Mouse (Mus musculus): Measurements from ENCODE around the gene Map3k3. TPM values are rescaled to one million over a fixed set of nuclear protein-coding genes. Genes with fewer than 3 reads are reported as not detected.

Gene Map3k3
- polyA plus RNA-seq, 1 experiment from 2014 or later: 17.6 TPM

DNA sequence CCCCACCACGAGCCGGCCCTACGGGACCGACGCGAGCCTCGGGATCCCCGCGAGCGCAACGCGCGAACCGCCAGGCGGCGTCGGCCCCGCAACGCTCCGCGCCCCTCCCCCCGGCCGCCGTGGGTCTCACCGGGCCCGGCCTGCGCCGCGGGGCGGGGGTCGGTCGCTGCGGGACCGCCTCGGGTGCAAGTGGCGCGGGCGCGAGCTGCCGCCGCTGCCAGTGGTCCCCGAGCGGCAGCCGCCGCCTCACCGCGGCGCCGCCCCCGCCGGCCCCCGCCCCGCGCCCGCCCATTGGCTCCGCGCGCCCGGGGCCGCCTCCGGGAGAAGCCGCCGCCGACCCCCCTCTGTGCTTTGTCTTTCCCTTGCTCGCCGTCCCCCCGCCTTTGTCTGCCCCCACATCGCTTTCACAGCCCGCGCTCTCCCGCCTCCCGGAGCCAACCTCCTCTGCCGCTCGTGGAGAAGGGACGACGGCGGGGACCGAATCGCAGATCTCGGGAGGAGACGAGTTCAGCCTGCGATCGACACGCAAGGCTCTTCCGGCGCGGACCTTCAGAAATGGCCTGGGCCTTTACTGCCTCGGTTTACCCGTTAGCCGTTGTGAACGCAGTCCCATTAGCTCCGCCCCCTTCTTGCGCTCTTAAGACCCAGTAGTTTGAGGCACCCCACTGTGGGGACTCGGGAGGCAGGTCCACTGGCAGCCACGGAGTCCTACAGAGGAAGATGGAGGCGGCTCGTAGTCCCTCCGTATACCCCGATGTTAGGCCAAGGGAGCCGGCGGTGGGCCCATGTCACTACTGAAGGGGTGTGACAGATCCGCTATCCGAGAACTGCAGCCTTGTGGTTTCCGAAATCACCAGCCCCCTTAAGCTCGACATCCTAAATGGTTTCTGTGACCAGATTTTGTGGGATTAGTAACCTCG, 75.8 kb downstream of the Map3k3 start:
- Histone ChIP-seq H3K9ac (ENCODE audit: low read length) (peak overlapping the region; percentile 92), H3K9me3 (replicated peaks; ENCODE audit: control insufficient read depth, low read length) (no peaks in the 10 kb centered on the region), H3K27ac (ENCODE audit: low read length) (peak overlapping the region; percentile 92), H3K36me3 (ENCODE audit: control insufficient read depth, insufficient read depth) (peaks cover 16% of the 10 kb centered on the region), H3K27me3 (ENCODE audit: control insufficient read depth, insufficient read depth, low read length) (no peaks in the 10 kb centered on the region), H3K4me1 (ENCODE audit: control insufficient read depth, insufficient read depth, low read length) (peaks cover 16% of the 10 kb centered on the region), H3K4me2 (ENCODE audit: low read depth, low read length) (peak overlapping the region; percentile 89), H3K4me3 (ENCODE audit: low read length) (peak overlapping the region; percentile 73)
- WGBS: under 1% methylated on average over 85 of the region's 106 CpGs
- ATAC-seq (replicated peaks; ENCODE audit: extremely low read depth, insufficient read depth, low FRiP score): peak; percentile 78

GRCm38 (mm10) chr11:106160841-106161721, 76.7 kb downstream of the Map3k3 start, which contains the start of the genes Gm10840 and Limd2:
Gene Gm10840, plus strand, starts transcription at chr11:106160850.
Gene Limd2, minus strand, starts transcription at chr11:106160860.
- Histone ChIP-seq H3K4me1 (ENCODE audit: control insufficient read depth, insufficient read depth, low read length) (peaks cover 16% of the 10 kb centered on the region), H3K4me2 (ENCODE audit: low read depth, low read length) (peak within 1 kb of the TSS; percentile 89), H3K9me3 (replicated peaks; ENCODE audit: control insufficient read depth, low read length) (no peaks in the 10 kb centered on the region), H3K27ac (ENCODE audit: low read length) (peak within 1 kb of the TSS; percentile 92), H3K4me3 (ENCODE audit: low read length) (peak within 1 kb of the TSS; percentile 73), H3K27me3 (ENCODE audit: control insufficient read depth, insufficient read depth, low read length) (no peaks in the 10 kb centered on the region), H3K36me3 (ENCODE audit: control insufficient read depth, insufficient read depth) (peaks cover 18% of the 10 kb centered on the region), H3K9ac (ENCODE audit: low read length) (peak within 1 kb of the TSS; percentile 92)
- peak; percentile 10; the same call in 1 of the 2 replicates for ATAC-seq (replicated peaks; ENCODE audit: extremely low read depth, insufficient read depth, low FRiP score)
- 33% methylated on average over 22 of the region's 22 CpGs for WGBS

- Histone ChIP-seq H3K27ac (ENCODE audit: low read length) (no peak overlapping the region), H3K27me3 (ENCODE audit: control insufficient read depth, insufficient read depth, low read length) (no peaks in the 10 kb centered on the region), H3K4me3 (ENCODE audit: low read length) (no peak overlapping the region), H3K36me3 (ENCODE audit: control insufficient read depth, insufficient read depth) (peaks cover 16% of the 10 kb centered on the region), H3K4me1 (ENCODE audit: control insufficient read depth, insufficient read depth, low read length) (peaks cover 16% of the 10 kb centered on the region), H3K4me2 (ENCODE audit: low read depth, low read length) (no peak overlapping the region), H3K9me3 (replicated peaks; ENCODE audit: control insufficient read depth, low read length) (no peaks in the 10 kb centered on the region), H3K9ac (ENCODE audit: low read length) (no peak overlapping the region)
- no peak for ATAC-seq (replicated peaks; ENCODE audit: extremely low read depth, insufficient read depth, low FRiP score)
- 78% methylated on average over 2 of the region's 2 CpGs for WGBS
Observed at GRCm38 (mm10) chr11:106162237-106162636, 77.8 kb downstream of the Map3k3 start.

GRCm38 (mm10) chr11:106163546-106163945, 79.1 kb downstream of the Map3k3 start:
- peak overlapping the region; percentile 62 for H3K27ac ChIP-seq (ENCODE audit: low read length)
- peaks cover 12% of the 10 kb centered on the region for H3K4me1 ChIP-seq (ENCODE audit: control insufficient read depth, insufficient read depth, low read length)
- H3K9ac ChIP-seq (ENCODE audit: low read length): no peak overlapping the region
- H3K36me3 ChIP-seq (ENCODE audit: control insufficient read depth, insufficient read depth): peaks cover 22% of the 10 kb centered on the region
- H3K4me3 ChIP-seq (ENCODE audit: low read length): no peak overlapping the region
- 75% methylated on average over 4 of the region's 4 CpGs for WGBS
- no peaks in the 10 kb centered on the region for H3K9me3 ChIP-seq (replicated peaks; ENCODE audit: control insufficient read depth, low read length)
- ATAC-seq (replicated peaks; ENCODE audit: extremely low read depth, insufficient read depth, low FRiP score): no peak
- H3K27me3 ChIP-seq (ENCODE audit: control insufficient read depth, insufficient read depth, low read length): no peaks in the 10 kb centered on the region
- no peak overlapping the region for H3K4me2 ChIP-seq (ENCODE audit: low read depth, low read length)

DNA sequence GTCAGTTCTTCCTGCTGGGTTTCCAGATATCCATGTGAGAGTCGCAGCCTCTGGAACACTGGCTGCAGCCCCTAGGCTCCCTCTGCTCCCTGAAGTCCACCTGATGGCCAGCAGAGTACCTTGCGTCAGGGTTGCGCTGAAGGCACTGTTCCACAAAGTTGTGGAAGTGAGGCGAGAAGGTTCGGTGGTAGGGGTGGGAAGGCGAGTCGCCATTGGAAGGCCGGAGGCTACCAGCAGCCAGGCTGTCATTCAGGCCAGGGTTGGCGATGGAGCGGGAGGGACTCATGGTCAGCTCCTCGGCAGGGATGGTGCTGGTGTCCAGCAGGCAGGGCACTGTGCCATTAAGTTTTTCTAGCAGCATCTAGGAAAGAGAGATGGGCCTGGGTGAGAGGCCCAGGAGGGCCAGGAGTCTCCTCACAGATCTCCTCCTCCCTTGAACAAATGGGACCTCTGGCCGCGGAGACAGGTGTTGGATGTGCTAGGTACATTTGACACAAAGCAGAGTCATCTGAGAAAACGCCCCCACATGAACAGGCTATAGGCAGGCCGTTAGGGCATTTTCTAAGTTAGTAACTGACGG, 80.3 kb downstream of the Map3k3 start:
- peaks cover 22% of the 10 kb centered on the region for H3K36me3 ChIP-seq (ENCODE audit: control insufficient read depth, insufficient read depth)
- no peak for ATAC-seq (replicated peaks; ENCODE audit: extremely low read depth, insufficient read depth, low FRiP score)
- H3K9me3 ChIP-seq (replicated peaks; ENCODE audit: control insufficient read depth, low read length): no peaks in the 10 kb centered on the region
- H3K27me3 ChIP-seq (ENCODE audit: control insufficient read depth, insufficient read depth, low read length): no peaks in the 10 kb centered on the region
- no peak overlapping the region for H3K4me3 ChIP-seq (ENCODE audit: low read length)
- 87% methylated on average over 16 of the region's 16 CpGs for WGBS
- no peak overlapping the region for H3K9ac ChIP-seq (ENCODE audit: low read length)
- H3K4me2 ChIP-seq (ENCODE audit: low read depth, low read length): no peak overlapping the region
- no peak overlapping the region for H3K27ac ChIP-seq (ENCODE audit: low read length)
- H3K4me1 ChIP-seq (ENCODE audit: control insufficient read depth, insufficient read depth, low read length): peaks cover 11% of the 10 kb centered on the region

DNA sequence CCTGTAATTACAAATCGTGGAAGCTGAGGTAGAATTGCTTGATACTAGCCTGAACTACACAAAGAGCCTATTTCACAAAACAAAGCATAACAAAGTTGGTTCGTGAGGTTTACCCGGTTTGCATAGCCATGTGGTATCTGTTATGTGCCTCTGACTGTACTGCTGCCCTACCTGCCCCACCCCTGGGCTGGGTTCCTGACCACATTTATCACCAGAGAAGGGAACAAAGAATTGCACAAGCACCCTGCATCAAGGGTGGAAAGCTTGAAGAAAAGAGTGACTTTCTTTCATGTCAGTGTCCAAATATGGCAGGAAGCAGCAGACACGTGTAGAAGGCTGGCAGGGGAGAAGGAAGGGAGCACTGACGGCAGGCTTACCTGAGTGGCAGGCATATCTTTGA, 83.0 kb downstream of the Map3k3 start:
- 75% methylated on average over 5 of the region's 5 CpGs for WGBS
- Histone ChIP-seq H3K9me3 (replicated peaks; ENCODE audit: control insufficient read depth, low read length) (no peaks in the 10 kb centered on the region), H3K27me3 (ENCODE audit: control insufficient read depth, insufficient read depth, low read length) (no peaks in the 10 kb centered on the region), H3K4me2 (ENCODE audit: low read depth, low read length) (no peak overlapping the region), H3K4me3 (ENCODE audit: low read length) (no peak overlapping the region), H3K4me1 (ENCODE audit: control insufficient read depth, insufficient read depth, low read length) (no peaks in the 10 kb centered on the region), H3K36me3 (ENCODE audit: control insufficient read depth, insufficient read depth) (peaks cover 22% of the 10 kb centered on the region), H3K27ac (ENCODE audit: low read length) (peak overlapping the region; percentile 24; the same call in 1 of the 2 replicates), H3K9ac (ENCODE audit: low read length) (no peak overlapping the region)
- no peak for ATAC-seq (replicated peaks; ENCODE audit: extremely low read depth, insufficient read depth, low FRiP score)

GRCm38 (mm10) chr11:106170807-106171206, 86.4 kb downstream of the Map3k3 start:
- no peak overlapping the region for H3K27ac ChIP-seq (ENCODE audit: low read length)
- no peaks in the 10 kb centered on the region for H3K9me3 ChIP-seq (replicated peaks; ENCODE audit: control insufficient read depth, low read length)
- no peak for ATAC-seq (replicated peaks; ENCODE audit: extremely low read depth, insufficient read depth, low FRiP score)
- H3K4me3 ChIP-seq (ENCODE audit: low read length): no peak overlapping the region
- H3K9ac ChIP-seq (ENCODE audit: low read length): no peak overlapping the region
- WGBS: 79% methylated on average over 7 of the region's 7 CpGs
- H3K27me3 ChIP-seq (ENCODE audit: control insufficient read depth, insufficient read depth, low read length): no peaks in the 10 kb centered on the region
- no peak overlapping the region for H3K4me2 ChIP-seq (ENCODE audit: low read depth, low read length)
- peaks cover 16% of the 10 kb centered on the region for H3K36me3 ChIP-seq (ENCODE audit: control insufficient read depth, insufficient read depth)
- no peaks in the 10 kb centered on the region for H3K4me1 ChIP-seq (ENCODE audit: control insufficient read depth, insufficient read depth, low read length)

DNA sequence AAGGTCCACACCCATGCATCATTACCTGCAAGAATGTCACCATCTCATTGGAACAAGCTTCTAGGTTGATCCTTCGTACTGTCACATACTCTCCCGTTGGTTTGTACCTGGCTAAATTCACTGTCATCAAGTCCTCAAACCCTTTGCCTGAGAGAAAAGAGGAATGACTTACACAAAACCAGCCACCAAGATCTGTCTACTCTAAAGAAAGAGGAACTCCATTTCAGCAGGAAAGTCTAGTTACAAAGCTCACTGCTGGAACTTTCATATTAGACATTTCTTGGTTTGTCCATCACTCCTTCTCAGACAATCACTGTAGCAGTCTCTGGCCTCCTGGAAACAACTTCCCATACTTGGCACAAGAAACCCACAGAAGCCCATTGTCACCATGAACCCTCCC, 88.8 kb downstream of the Map3k3 start:
- Histone ChIP-seq H3K4me3 (ENCODE audit: low read length) (no peak overlapping the region), H3K9me3 (replicated peaks; ENCODE audit: control insufficient read depth, low read length) (no peaks in the 10 kb centered on the region), H3K36me3 (ENCODE audit: control insufficient read depth, insufficient read depth) (0 out of 2 replicates have a peak, but pooled peaks cover 4% of the 10 kb centered on the region), H3K27me3 (ENCODE audit: control insufficient read depth, insufficient read depth, low read length) (no peaks in the 10 kb centered on the region), H3K4me1 (ENCODE audit: control insufficient read depth, insufficient read depth, low read length) (no peaks in the 10 kb centered on the region), H3K27ac (ENCODE audit: low read length) (no peak overlapping the region), H3K4me2 (ENCODE audit: low read depth, low read length) (no peak overlapping the region), H3K9ac (ENCODE audit: low read length) (no peak overlapping the region)
- WGBS: 86% methylated on average over 2 of the region's 2 CpGs
- no peak for ATAC-seq (replicated peaks; ENCODE audit: extremely low read depth, insufficient read depth, low FRiP score)

Data from heart, embryonic 16.5 days (tissue).